Mouse (Mus musculus): ENCODE data around the gene Abhd16b.
A peak's percentile ranks its signal among the peaks of the same experiment; 100 is the strongest.
"Not testable (repeated sequence)": the region's sequence is repeated elsewhere in the genome, so short reads cannot be mapped to it uniquely, and the experiment has no call there.

Gene Abhd16b

DNA sequence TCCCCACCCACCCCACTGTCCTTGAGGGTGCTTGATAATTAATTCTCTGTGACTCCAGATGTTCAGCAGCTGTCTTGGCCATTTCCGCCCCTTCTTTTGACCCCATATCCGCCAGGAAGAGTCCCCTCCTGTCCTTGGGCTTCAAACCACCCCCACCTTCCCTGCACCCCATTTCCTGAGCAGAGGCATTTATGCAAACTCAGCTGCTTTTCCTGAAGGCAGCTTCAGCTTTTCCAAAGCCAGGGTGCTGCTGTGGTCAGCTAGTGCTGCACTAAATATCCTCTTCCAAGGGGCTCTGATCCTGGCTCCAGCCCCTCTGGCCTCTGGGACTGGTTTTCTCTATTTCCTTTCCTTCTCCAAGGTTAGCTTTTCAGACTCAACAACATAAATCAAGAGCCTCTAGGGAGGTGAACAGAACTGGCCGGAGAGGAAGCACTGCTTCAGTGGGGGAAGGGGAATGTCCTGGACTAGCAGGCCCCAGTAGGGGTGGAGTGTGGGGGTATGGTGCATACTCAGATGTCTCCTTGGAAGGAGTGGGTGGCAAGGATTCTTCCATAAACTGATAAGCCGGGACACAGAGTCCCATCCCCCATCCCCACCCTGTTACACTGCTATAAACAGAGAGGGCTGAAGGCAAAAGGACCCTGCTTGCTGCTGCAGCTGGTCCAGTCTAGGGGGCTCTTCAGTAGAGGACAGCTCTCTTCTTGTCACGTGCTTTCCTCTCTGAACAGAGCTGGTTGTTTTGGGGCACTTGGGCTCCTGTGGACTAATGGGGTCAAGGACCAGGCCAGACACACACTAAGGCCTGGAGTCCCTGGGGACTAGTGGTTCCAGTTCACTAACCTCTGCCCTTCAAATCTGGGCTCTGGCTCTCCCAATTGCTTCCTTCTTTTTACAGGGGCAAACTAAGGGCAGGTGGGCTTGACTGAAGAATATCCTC lies 5.4 kb upstream of the Abhd16b start:
- DNase-seq (ENCODE audit: low read depth, low spot score), result peak; percentile 26

DNA sequence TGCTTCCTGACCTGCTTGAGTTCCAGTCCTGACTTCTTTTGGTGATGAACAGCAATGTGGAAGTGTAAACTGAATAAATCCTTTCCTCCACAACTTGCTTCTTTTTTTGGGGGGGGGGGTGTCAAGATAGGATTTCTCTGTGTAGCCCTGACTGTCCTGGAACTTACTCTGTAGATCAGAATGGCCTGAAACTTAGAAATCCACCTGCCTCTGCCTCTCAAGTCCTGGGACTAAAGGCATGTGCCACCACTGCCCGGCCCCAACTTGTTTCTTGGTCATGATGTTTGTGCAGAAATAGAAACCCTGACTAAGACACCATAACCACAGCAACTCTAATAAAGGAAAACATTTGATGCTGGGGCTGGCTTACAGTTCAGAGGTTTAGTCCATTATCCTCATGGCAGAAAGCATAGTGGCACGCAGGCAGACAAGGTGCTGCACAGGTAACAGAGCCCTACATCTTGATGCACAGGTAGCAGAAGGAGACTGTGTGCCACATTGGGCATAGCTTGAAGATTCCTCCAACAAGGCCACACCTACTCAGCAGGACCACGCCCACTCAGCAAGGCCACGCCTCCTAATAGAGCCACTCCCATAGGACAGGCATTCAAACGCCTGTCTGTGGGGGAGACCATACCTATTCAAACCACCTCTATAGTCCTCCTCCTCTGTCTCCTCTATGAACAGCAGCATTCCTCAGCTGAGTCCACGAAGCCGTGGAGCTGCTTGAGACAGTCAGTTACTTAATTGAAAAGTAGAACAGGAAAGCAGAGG lies 1.4 kb upstream of the Abhd16b start:
- peak; percentile 92 for DNase-seq (ENCODE audit: low read depth, low spot score)

DNA sequence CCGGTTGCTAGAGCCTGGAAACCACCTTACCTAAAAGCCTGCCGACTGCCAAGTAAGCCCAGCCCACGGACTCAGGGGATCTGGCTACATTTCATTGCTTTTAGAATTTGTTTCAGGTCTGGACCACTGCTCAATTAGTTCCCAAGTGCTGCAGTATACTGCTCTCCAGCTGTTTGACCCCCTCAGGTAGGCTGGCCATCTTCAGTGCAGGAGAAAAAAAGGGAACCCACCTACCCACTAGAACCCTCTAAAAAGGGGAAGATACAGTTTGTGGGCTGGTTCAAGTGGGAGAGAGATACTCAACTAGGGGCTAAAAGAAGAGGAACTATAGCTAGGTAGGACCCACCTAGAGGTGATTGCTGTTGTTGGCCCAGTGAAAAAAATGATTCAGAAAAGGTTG lies 800 bp upstream of the Abhd16b start:
- peak; percentile 87 for DNase-seq (ENCODE audit: low read depth, low spot score)

DNA sequence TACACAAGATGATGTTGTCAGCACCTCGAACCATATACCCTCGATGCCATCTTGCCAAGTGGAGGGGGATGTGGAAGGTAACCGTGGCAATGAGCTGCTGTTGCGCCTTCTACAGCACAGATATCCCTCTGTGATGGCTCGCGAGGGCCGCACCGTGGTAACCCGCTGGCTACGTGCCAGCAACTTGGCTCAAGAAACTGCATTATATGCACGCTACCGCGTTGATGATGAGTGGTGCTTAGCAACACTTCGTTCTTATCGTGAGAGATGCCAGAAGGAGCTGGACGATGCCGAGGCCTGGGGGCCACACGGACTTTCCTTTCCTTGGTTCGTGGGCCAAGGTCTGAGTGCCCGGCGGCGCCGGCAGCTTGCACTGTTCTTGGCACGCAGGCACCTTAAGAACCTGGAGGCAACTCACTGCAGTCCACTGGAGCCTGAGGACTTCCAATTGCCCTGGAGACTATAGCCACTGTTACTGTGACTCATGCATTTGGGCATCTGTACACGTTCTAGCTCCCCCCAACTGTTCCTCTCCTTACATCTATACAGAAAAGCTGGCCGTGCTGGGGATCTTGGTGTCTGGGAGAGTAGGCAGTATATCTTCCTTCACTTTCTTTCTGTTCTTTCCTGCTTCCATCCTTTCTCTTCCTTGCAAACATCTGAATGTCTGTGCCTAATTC lies 1.4 kb downstream of the Abhd16b start:
- DNase-seq (ENCODE audit: low read depth, low spot score), result no peak

DNA sequence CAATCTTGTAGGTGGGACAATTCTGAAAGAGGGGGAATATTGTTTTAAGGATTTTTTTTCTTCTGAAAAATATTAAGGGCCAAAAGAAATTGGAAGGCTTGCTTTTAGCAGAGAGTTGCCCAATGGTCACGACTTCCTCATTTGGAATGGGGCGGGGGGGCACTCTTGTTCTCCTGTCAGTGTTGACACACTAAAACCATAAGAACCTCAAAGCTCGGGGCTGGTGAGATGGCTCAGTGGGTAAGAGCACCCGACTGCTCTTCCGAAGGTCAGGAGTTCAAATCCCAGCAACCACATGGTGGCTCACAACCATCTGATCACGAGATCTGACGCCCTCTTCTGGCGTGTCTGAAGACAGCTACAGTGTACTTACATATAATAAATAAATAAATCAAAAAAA lies 2.8 kb downstream of the Abhd16b start:
- not testable (repeated sequence) for DNase-seq (ENCODE audit: low read depth, low spot score)

DNA sequence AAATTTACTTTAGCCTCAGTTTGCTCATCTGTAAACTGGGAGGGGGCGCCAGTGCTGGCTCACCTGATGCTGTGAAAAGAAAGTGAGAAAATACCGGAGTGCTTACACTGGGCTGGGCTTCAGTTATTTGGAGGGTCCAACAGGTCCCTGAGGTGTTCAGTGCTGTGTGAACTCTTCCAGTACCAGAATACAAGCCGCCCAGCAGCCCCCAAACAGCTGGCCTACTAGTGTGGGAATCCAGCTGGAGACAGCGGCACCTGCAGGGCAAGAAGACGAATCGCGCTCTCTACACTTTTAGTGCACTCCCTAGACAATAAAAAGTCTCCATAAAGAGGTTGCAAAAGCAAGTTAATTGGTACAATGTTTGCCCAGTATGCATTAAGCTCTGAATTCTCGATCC lies 3.3 kb downstream of the Abhd16b start:
- peak; percentile 82 for DNase-seq (ENCODE audit: low read depth, low spot score)

DNA sequence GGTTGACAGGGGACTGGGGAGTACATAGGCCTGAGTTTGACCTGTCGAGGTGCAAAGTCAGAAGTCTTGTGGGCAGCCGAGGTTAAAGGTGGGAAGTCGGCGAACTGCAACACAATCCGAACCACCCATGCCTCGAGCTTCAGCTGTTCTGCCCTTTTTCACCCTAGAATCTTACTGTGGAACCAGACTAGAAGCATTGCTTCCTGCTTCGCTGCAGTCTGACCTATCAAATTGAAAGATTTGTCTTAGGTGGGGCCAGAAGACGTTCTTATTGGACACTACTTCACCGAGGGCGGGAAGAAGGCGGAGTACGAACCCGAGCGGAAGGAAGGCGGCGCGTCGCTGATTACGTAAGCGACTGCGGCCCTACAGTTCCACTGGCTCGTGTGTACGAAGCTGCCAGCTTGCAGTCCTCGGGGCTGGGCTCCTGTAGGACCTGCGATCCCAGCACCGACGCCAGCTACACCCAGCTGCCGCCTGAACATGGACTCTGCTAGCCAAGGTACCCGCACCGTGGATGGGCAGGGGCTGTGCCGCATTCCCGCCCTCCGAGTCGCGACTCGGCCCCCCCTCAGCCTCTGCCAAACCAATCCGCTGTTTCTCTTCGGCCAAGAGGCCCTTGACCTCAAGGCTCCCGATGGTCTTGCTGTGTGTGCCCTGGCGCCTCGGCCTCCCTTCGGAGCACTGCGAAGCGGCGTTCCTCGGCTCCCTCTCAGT lies 4.0 kb downstream of the Abhd16b start, which contains the start of gene Tpd52l2:
Gene Tpd52l2 (plus strand): TSS at position 312 of the 717 bp plus-strand sequence.
- DNase-seq (ENCODE audit: low read depth, low spot score), result peak; percentile 97

DNA sequence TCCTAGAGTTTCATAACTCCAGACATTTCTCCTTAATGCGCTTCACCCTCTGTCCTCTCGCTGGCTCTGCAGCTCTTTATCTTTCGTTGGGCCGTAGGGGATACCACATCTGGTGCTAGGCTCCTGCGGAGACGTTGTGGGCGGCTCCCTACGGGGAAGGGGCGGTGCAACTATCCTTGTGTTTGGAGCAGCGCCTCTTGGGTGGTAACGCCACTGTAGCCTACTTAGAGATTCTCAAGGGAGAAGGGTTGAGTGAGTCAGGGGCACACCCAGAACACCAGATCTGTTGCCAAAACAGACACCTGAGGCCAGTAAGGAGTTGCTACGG lies 4.5 kb downstream of the Abhd16b start:
- DNase-seq (ENCODE audit: low read depth, low spot score), result peak; percentile 74

DNA sequence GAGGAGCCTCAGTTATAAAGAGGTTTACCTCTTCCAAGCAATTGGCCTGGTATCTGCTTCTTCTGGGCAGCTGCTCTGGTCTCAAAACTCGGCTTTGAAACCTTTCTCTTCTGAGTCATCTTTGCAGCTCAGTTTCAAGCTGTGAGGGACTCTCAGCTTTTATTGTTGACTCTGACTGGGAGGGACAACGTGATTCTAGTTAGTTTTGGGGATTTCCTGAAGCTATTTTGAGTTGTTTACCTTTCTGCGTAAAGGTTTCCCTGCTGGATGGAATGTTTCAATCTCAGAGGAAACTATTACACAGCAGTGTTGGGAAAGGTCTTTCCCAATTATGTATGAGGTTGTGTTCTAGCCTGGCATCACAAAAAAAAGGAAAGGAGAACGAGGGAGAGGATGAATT lies 5.6 kb downstream of the Abhd16b start:
- DNase-seq (ENCODE audit: low read depth, low spot score), result no peak

DNA sequence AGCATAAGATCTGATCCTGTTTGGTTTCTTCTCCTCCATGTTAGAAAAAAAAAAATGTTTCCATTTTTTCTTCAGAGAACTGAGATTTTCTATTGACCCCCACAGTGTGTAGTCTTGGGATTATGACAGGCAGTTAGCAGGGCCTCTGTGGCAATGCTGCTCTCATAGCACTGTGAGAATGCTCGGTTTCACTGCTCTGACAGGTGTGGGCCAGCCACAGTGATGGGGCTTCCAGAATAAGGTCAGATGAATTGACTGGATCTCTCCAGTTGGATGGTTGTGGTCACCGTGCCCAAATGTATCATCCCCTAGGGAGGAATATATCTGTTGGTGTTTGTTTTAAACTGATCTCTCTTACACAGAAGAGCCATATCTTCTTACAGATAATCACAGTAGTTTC lies 16.2 kb downstream of the Abhd16b start:
- no peak for DNase-seq (ENCODE audit: low read depth, low spot score)

DNA sequence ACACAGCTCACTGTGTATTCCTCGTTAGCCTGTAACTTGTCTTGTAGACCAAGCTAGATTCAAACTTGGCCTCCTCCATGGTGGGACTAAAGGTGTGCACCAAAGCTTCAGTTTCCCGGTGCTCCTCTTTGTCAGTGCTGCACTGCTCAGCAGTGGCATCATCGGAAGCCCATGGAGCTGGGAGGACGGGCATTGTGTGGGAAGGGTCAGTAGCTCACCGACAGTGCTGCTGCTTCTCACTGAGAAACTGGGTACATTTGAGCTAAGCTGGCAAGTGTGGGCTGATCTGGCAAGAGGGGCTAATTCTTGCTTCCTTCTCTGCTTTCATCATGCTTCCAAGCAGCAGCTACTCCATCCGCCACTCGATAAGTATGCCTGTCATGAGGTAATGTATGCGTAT lies 18.2 kb downstream of the Abhd16b start:
- no peak for DNase-seq (ENCODE audit: low read depth, low spot score)

DNA sequence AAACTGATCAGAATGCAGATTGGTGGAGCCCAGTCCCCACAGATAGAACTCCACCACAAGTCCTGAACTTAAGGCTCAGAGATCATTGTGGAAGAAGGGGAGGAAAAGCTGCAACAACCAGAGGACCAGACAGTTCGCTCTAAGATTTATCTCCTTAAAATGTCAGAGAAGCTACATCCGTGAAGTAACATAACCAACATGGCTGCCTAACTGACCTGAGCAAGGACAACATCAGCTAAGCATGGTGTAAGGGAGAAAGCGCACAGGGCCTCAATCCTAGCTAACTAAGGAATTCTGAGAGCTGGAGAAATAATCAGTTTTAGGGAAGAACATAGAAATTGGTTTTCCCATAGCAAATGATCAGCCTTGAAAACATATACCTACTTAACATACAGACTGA lies 26.2 kb downstream of the Abhd16b start:
- peak; percentile 28 for DNase-seq (ENCODE audit: low read depth, low spot score)

DNA sequence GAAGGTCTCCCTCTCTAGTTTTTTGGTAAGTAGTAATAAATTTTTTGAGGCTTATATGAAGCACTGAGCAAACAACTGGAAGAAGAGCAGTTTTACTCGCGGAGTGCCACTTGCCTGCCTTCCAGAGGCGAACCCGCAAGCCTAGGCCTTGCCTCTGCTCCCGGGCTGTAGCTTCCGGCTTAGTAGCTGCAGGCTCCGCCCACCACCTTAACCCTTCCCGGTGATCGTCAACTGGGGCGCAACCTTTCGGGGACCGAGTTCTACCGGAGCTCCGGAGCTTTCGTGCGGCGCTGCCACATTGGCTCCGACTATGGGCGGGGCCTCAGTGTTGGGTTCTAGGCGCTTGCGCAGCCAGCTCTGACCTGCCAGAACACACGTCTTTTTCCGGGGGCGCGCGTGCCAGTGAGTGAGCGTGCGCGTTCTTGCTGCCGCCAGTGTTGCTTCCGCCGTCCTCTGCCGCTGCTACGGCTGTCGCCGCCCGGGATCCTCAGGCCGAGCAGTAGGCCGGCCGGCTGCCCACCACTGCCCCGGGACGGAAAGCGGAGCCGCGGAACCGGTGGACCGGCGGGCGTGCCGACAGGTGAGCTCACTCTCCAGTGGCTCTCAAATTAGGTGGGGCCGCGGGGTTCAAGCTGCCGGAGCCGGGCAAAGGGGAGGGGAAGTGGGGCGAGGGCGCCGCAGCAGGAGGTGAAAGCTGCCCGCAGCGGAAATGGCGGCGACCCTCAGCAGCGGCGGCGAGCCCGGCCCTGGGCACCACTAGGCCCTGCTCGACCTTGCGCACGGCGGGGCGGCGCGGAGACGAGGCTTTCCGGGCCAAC lies 27.3 kb downstream of the Abhd16b start, which contains the start of gene Dnajc5:
Gene Dnajc5 (plus strand): TSS at position 368 of the 818 bp plus-strand sequence.
- DNase-seq (ENCODE audit: low read depth, low spot score), result peak; percentile 99

DNA sequence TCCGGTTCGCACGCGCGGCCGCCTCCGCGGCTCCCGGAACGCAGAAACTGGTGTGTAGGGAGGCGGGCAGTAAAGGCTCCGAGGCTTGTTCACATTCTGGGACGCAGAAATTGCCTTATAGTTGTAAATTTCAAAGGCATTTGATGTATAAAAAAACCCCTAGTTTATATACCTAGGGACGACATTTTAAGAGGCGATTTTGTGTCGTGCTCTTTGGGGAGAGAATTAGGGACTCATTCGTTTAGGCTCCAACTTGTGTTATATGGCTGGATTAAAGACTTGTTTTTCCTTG lies 27.9 kb downstream of the Abhd16b start:
- DNase-seq (ENCODE audit: low read depth, low spot score), result no peak

DNA sequence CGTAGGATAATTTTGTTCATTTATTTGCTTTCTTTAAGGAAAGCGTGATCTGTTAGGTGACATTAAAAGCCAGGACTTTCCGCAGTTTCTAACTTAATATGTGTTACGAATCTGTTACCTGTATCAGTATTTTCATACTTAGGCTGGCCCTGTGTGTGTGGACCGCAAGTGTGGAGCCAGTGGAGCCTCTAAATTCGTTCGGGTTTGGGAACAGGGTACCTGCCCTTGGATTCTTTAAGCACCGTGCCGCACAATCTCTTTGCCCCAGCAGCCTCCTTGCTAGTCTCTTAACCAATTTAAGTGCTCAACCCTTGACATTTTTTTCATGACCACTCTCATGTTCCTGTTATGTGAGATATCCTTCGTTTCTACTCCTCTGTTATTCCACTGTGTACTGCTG lies 28.5 kb downstream of the Abhd16b start:
- peak; percentile 16 for DNase-seq (ENCODE audit: low read depth, low spot score)

DNA sequence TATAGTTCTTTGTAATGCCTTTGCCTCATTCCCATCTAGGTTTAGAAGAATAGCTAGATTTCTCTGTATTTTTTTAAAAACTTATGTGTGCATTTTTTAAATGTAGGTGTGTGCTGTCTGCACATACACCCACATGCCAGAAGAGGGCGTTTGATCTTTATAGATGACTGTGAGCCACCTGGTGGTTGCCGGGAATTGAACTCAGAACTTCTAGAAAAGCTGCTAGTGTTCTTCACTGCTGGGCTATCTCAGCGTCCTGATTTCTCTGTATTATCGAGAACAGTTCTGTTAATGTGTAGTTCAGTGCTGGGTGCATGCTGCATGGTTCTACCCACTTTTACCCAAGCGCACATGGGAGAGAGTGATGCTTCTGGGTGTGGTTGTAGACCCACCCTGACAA lies 29.8 kb downstream of the Abhd16b start:
- DNase-seq (ENCODE audit: low read depth, low spot score), result peak; percentile 62

DNA sequence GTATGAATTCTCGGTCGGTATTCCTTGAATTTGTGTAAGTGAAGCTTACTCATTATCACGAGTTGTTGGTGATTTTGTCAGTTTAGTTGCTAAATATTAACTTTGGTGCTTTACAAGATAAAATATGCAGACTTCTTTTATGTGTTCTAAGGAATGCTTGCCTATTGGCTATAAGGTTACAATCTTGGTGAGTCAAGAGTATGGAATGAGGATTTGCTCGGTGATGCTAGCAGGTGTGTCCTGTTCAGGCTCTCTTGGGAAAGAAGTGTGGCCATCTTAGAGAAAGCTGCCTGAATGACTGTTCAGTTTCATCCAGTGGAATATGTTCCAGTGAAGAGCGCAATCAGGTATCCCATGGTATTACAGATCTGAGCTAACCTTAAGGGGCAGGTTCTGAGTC lies 32.5 kb downstream of the Abhd16b start:
- no peak for DNase-seq (ENCODE audit: low read depth, low spot score)

DNA sequence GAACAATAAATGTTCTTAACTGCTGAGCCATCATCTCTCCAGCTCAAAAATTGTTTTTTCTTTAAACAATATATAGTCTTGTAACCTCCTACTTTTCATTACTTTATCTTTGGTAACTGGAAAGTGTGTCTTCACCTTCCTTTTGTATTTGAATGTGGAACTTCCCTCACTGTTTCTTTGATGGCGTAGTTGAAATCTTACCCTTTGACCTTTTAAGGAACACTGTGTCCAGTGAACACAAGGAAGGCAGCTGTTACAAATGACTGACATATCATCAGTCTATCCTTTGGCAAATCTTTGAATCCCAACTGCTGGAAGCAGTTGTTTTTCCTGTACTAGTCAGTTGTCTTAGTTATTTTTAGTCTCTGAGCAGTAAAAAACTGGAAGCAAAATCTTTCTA lies 36.1 kb downstream of the Abhd16b start:
- DNase-seq (ENCODE audit: low read depth, low spot score), result no peak

DNA sequence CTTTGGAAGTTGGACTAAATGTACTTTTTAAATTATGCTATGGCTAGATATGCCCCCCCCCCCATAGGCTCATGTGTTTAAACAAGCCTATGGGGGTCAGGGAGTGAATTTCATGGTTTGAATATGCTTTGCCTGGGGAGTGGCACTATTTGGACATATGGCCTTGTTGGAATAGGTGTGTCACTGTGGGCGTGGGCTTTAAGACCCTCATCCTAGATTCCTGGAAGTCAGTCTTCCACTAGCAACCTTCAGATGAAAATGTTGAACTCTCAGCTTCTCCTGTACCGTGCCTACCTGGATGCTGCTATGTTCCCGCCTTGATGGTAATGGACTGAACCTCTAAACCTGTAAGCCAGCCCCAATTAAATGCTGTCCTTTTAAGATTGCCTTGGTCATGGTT lies 39.6 kb downstream of the Abhd16b start:
- no peak for DNase-seq (ENCODE audit: low read depth, low spot score)

DNA sequence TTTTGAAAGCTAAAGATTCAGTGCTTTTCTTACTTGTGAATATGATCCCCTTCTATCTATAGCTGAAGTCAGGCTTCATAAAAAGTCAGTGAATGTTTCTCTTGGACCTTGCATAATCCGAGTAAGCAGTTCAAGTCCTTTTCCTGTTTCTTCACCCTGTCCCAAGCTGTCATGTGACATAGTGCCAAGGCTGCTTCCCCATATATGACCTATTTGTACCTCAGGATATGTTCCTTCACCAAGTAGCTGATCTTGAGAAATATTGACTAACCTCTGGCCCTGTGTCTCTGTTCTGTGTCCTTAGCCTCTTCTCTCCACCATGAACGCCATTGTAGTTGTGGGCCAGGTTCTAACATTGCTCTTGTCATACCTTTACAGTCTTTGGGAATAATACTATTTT lies 43.4 kb downstream of the Abhd16b start:
- no peak for DNase-seq (ENCODE audit: low read depth, low spot score)
